ENCODE assay signal across 29 mouse cellular contexts in genomic region chr10:13915211-13915610, GRCm38 (mm10). TPM values are rescaled to one million over a fixed set of nuclear protein-coding genes. Genes with fewer than 3 reads are reported as not detected.
DNase-seq lines count a peak whose midpoint lies in the region; ATAC-seq and TF ChIP-seq lines count a peak whose summit lies in the region.
"Had no signal": no experiment of that assay in that cellular context is flagged by ENCODE, and none has a peak within 500 bp of the region (broad histone marks: within the 10 kb centered on the region; RNA-seq: fewer than 3 reads in every experiment).

No protein-coding gene starts in this region.

- H3K36me3 ChIP-seq in heart, embryonic 11.5 days (ENCODE audit: control insufficient read depth, insufficient read depth, low read length), result no peaks in the 10 kb centered on the region
- no peaks in the 10 kb centered on the region for H3K36me3 ChIP-seq in midbrain, embryonic 11.5 days (ENCODE audit: control insufficient read depth, insufficient read depth, low read length)
- H3K36me3 ChIP-seq: heart, embryonic 15.5 days; liver, embryonic 12.5 days; midbrain, embryonic 12.5 days; neural tube, embryonic 13.5 days; stomach, embryonic 15.5 days had no signal

- WGBS in heart, embryonic 11.5 days (ENCODE audit: insufficient replicate concordance), result 37% methylated on average over 3 of the region's 3 CpGs
- 74% methylated on average over 3 of the region's 3 CpGs for WGBS in midbrain, embryonic 11.5 days

- no peak for ATAC-seq in heart, embryonic 11.5 days (replicated peaks; ENCODE audit: insufficient number of reproducible peaks, low FRiP score, low TSS enrichment)
- no peak for ATAC-seq in CD4-positive, CD25-positive, alpha-beta regulatory T cell, adult 4 months
- no peak for ATAC-seq in midbrain, embryonic 11.5 days (ENCODE audit: low FRiP score)
- ATAC-seq: activated CD4-positive, CD25-positive, alpha-beta regulatory T cell, adult 4 months; forebrain, embryonic 14.5 days; intestine, postnatal 0 days; liver, embryonic 12.5 days; liver, postnatal 0 days had no signal

- DNase-seq in heart, adult 11 months, result peak; percentile 74
- DNase-seq in layer of hippocampus, adult 2 months (ENCODE audit: low spot score in 2 of 2), result peak in 1 of 2 experiments; percentile 9
- DNase-seq in layer of hippocampus, postnatal 14 days (ENCODE audit: low spot score in 2 of 2), result no peak
- DNase-seq in Muller cell, postnatal 12 days (ENCODE audit: inconsistent ontology term), result peak; percentile 23
- peak; percentile 17 for DNase-seq in brain, embryonic 14.5 days (ENCODE audit: low read depth)
- no peak for DNase-seq in midbrain, embryonic 11.5 days (ENCODE audit: low spot score, missing footprints)
- DNase-seq: adrenal gland, adult 2 months; adrenal gland, postnatal 36 days; cerebellum, adult 8-10 months; cerebellum, postnatal 25 days; gastrocnemius, adult 2 months; heart, postnatal 36 days; kidney, postnatal 25 days; left cerebral cortex, postnatal 4 days; liver, postnatal 0 days; lung, postnatal 36 days; right cerebral cortex, postnatal 4 days; thymus, postnatal 14 days had no signal

- no peaks in the 10 kb centered on the region for H3K27me3 ChIP-seq in heart, embryonic 11.5 days (ENCODE audit: control insufficient read depth, insufficient read depth, low read length)
- no peaks in the 10 kb centered on the region for H3K27me3 ChIP-seq in midbrain, embryonic 11.5 days (ENCODE audit: control insufficient read depth, insufficient read depth, low read length)
- H3K27me3 ChIP-seq: heart, embryonic 15.5 days; liver, embryonic 12.5 days; neural tube, embryonic 13.5 days; stomach, embryonic 15.5 days had no signal

- no peak for TF ChIP-seq CTCF in layer of hippocampus, adult 2 months (conservative IDR thresholded peaks at IDR 0.05)
- no peak for TF ChIP-seq CTCF in brain, embryonic 14.5 days (IDR thresholded peaks at IDR 0.05; ENCODE audit: borderline replicate concordance, extremely low read depth, insufficient read depth, insufficient read length)

- no peak overlapping the region for H3K4me2 ChIP-seq in heart, embryonic 11.5 days
- no peak overlapping the region for H3K4me2 ChIP-seq in midbrain, embryonic 11.5 days
- H3K4me2 ChIP-seq: heart, embryonic 15.5 days; hindbrain, embryonic 14.5 days; liver, embryonic 12.5 days; midbrain, embryonic 12.5 days; neural tube, embryonic 13.5 days; stomach, embryonic 15.5 days had no signal

- no peak for TF ChIP-seq POLR2A in brain, embryonic 14.5 days (IDR thresholded peaks at IDR 0.05; ENCODE audit: borderline replicate concordance, extremely low read depth, insufficient read depth, insufficient read length, poor library complexity, severe bottlenecking)

- no peak overlapping the region for H3K9ac ChIP-seq in heart, embryonic 11.5 days (ENCODE audit: low read depth, low read length)
- no peak overlapping the region for H3K9ac ChIP-seq in midbrain, embryonic 11.5 days (ENCODE audit: low read length)
- H3K9ac ChIP-seq: heart, embryonic 15.5 days; hindbrain, embryonic 14.5 days; liver, embryonic 12.5 days; liver, postnatal 0 days; midbrain, embryonic 12.5 days; neural tube, embryonic 13.5 days; stomach, embryonic 15.5 days had no signal

- H3K4me1 ChIP-seq in heart, embryonic 11.5 days (ENCODE audit: control insufficient read depth, insufficient read depth, low read length), result no peaks in the 10 kb centered on the region
- H3K4me1 ChIP-seq in midbrain, embryonic 11.5 days (ENCODE audit: control insufficient read depth, insufficient read depth, low read length), result peaks cover 15% of the 10 kb centered on the region
- H3K4me1 ChIP-seq: liver, embryonic 12.5 days had no signal

- no peak overlapping the region for H3K27ac ChIP-seq in heart, embryonic 11.5 days (ENCODE audit: low read depth, low read length)
- 0 out of 2 replicates have a peak overlapping the region, but pooled peaks have one; percentile 15 for H3K27ac ChIP-seq in layer of hippocampus, adult 2 months
- no peak overlapping the region for H3K27ac ChIP-seq in midbrain, embryonic 11.5 days (ENCODE audit: low read depth, low read length)
- H3K27ac ChIP-seq: gastrocnemius, adult 2 months; heart, embryonic 15.5 days; hindbrain, embryonic 14.5 days; liver, embryonic 12.5 days; midbrain, embryonic 12.5 days; neural tube, embryonic 13.5 days; stomach, embryonic 15.5 days had no signal

- H3K4me3 ChIP-seq in heart, embryonic 11.5 days (ENCODE audit: low read depth, low read length), result no peak overlapping the region
- no peak overlapping the region for H3K4me3 ChIP-seq in layer of hippocampus, adult 2 months
- no peak overlapping the region for H3K4me3 ChIP-seq in midbrain, embryonic 11.5 days (ENCODE audit: low read depth, low read length)
- H3K4me3 ChIP-seq: gastrocnemius, adult 2 months; heart, embryonic 15.5 days; liver, embryonic 12.5 days; midbrain, embryonic 12.5 days; neural tube, embryonic 13.5 days; stomach, embryonic 15.5 days had no signal

- no peaks in the 10 kb centered on the region for H3K9me3 ChIP-seq in heart, embryonic 11.5 days (replicated peaks; ENCODE audit: control insufficient read depth, low read length)
- H3K9me3 ChIP-seq in midbrain, embryonic 11.5 days (ENCODE audit: control insufficient read depth, low read length), result no peaks in the 10 kb centered on the region
- H3K9me3 ChIP-seq: heart, embryonic 15.5 days; liver, embryonic 12.5 days; midbrain, embryonic 12.5 days; neural tube, embryonic 13.5 days; stomach, embryonic 15.5 days had no signal

RNA-seq across cellular contexts. Expression of gene Aig1, which starts 46.4 kb away (rescaled TPM):
- polyA plus RNA-seq in heart, embryonic 11.5 days (2014; fragmentation: Nextera tagmentation; extraction: Ambion mirVana), result 38.3 and 41.7 TPM in 2 replicates
- 10 to 100 TPM; 57.3 to 61.1 TPM for total RNA-seq in layer of hippocampus, adult 2 months (2021)
- 10 to 100 TPM; 62.4 to 64.4 TPM for total RNA-seq in layer of hippocampus, postnatal 14 days (2021)
- polyA plus RNA-seq in brain, embryonic 14.5 days (2012; rRNA removed), result 47.5 and 51.4 TPM in 2 replicates
- polyA plus RNA-seq in CD4-positive, CD25-positive, alpha-beta regulatory T cell, adult 4 months (2017; shearing (Covaris generic)), result 10 to 100 TPM; 24.0 to 28.3 TPM
- 27.4 and 28.2 TPM in 2 replicates for polyA plus RNA-seq in midbrain, embryonic 11.5 days (2014; fragmentation: Nextera tagmentation; extraction: Ambion mirVana)

RNA-seq across cellular contexts. Expression of gene Hivep2, which starts 50.7 kb away (rescaled TPM):
- 7.3 and 8.0 TPM in 2 replicates for polyA plus RNA-seq in heart, embryonic 11.5 days (2014; fragmentation: Nextera tagmentation; extraction: Ambion mirVana)
- 100 to 1,000 TPM; 203 to 210 TPM for total RNA-seq in layer of hippocampus, adult 2 months (2021)
- 100 to 1,000 TPM; 216 to 243 TPM for total RNA-seq in layer of hippocampus, postnatal 14 days (2021)
- 18.0 and 18.6 TPM in 2 replicates for polyA plus RNA-seq in brain, embryonic 14.5 days (2012; rRNA removed)
- polyA plus RNA-seq in CD4-positive, CD25-positive, alpha-beta regulatory T cell, adult 4 months (2017; shearing (Covaris generic)), result 10 to 100 TPM; 20.2 to 20.7 TPM
- 5.4 and 6.5 TPM in 2 replicates for polyA plus RNA-seq in midbrain, embryonic 11.5 days (2014; fragmentation: Nextera tagmentation; extraction: Ambion mirVana)

Comparison
In these comparisons a context has a peak if more than half of its experiments do, and no peak if none do; other contexts are left out.
1. DNase-seq: peak in heart, adult 11 months (single experiment), Muller cell, postnatal 12 days (single experiment) and brain, embryonic 14.5 days (single experiment); none in layer of hippocampus, postnatal 14 days (0 of 2) and midbrain, embryonic 11.5 days (single experiment).